Mouse (Mus musculus) neural tube, postnatal 0 days (tissue): ENCODE data around the gene Kank1. TPM values are rescaled to one million over a fixed set of nuclear protein-coding genes. Genes with fewer than 3 reads are reported as not detected.

ENCODE experiments used
- polyA plus RNA-seq: library from polyadenylated mRNA; unstranded; fragments of >200 nt; fragmentation: Nextera tagmentation; extraction: Ambion mirVana; gene quantifications from 2 replicates; pipeline ENCODE4 v1.2.1, GENCODE M21; 2015

The Kank1 gene
- 21.2 and 21.6 TPM in 2 replicates for polyA plus RNA-seq

DNA sequence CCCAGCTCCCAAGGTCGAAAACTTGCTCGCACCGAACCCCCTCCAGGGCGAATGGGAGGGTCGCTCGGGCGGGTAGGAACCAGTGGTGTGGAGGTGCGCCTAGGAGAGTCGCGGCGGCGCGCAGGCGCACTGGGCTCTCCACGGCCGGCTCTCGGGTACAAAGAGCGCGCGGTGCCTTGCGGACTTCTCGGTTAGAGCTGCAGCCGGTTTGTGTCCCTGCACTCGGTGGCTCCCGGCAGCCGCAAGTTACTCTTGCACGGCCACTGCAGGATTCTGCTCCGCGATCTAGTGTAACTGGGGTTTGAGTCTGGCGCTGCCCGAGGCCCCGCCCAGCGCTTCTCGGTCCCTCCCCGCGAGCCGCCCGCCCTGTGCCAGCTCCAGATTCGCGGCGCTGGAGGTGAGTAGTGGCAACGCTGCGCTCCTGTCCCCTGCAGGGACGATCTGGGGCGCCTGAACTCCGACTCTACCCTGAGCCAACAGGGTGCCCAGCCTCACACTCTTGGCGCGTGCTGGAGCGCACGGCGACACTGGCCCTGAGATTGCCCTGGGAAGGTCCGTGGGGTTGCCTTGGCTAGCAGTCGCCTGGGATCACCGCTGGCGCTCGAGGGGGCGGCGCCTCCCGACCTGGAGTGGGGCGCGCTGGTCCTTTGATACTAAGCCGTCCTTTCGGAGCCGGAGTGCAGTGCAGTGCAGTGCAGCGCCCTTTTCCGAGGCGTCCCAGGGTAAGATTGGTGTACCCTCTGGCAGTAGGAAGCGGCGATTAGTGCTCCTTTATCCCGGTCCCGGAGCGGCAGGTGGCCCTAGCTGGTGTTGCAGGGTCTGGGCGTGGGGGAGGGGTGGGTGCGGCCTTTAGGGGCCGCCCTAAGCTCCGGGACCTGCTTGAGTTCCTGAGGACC lies at the start of gene Kank1:
Kank1 (plus strand) TSS at position 380 of the 896 bp plus-strand sequence.

Other genes with a start within 250 kb of the Kank1 start
- gene Dock8, start 237.4 kb upstream of the Kank1 start, polyA plus RNA-seq: 1.3 and 2.1 TPM in 2 replicates